Mouse (Mus musculus) erythroblast, embryonic 14.5 days (primary cell): ENCODE measurements around the gene Ltb. TPM values are rescaled to one million over a fixed set of nuclear protein-coding genes. Genes with fewer than 3 reads are reported as not detected.

Source experiments
- H3K27me3 ChIP-seq: 2 replicates; pipeline ENCODE4 v1.6.1; 2012; ENCODE audit warnings: inconsistent platforms; ENCODE audit not compliant: control insufficient read depth
- H3K36me3 ChIP-seq: 2 replicates; pipeline ENCODE4 v1.6.1; 2012; ENCODE audit warnings: mild to moderate bottlenecking, inconsistent platforms; ENCODE audit not compliant: control insufficient read depth
- H3K4me1 ChIP-seq: 2 replicates; pipeline ENCODE4 v1.6.1; 2012; ENCODE audit warnings: inconsistent platforms; ENCODE audit not compliant: control insufficient read depth
- H3K4me3 ChIP-seq: replicated peaks from 2 replicates; pipeline ENCODE3; 2012; ENCODE audit warnings: moderate library complexity, mild to moderate bottlenecking, inconsistent platforms
- H3K9me3 ChIP-seq: 2 replicates; pipeline ENCODE4 v1.6.1; 2012; ENCODE audit warnings: low read length, inconsistent platforms, mixed read lengths; ENCODE audit not compliant: control insufficient read depth
- GATA1 ChIP-seq: IDR thresholded peaks from 2 replicates; pipeline ENCODE4 v1.6.1; 2012; ENCODE audit warnings: low read length, inconsistent platforms, mixed read lengths
- TAL1 ChIP-seq: IDR thresholded peaks from 3 replicates; pipeline ENCODE4 v1.6.1; 2012; ENCODE audit warnings: low read length, inconsistent platforms, mixed read lengths
- polyA plus RNA-seq: library from polyadenylated mRNA; stranded (reverse); fragments of >175 nt; gene quantifications from 2 replicates; pipeline ENCODE4 v1.2.3, GENCODE M21; 2012

The Ltb gene
- polyA plus RNA-seq, 1 experiment, result 0.08 TPM

- Histone ChIP-seq H3K9me3 (no peaks in the 10 kb centered on the region), H3K27me3 (no peaks in the 10 kb centered on the region), H3K4me1 (peaks cover 57% of the 10 kb centered on the region), H3K36me3 (peaks cover 14% of the 10 kb centered on the region), H3K4me3 (no peak overlapping the region)
- TF ChIP-seq GATA1, result no peak
- TF ChIP-seq TAL1, result no peak
Observed at GRCm38 (mm10) chr17:35237504-35237903, 43.3 kb downstream of the Ltb start.

GRCm38 (mm10) chr17:35239700-35240099, 45.5 kb downstream of the Ltb start:
- Histone ChIP-seq H3K4me1 (peaks cover 64% of the 10 kb centered on the region), H3K36me3 (peaks cover 21% of the 10 kb centered on the region)

GRCm38 (mm10) chr17:35240384-35241304, 46.4 kb downstream of the Ltb start:
- Histone ChIP-seq H3K36me3 (peaks cover 30% of the 10 kb centered on the region), H3K9me3 (no peaks in the 10 kb centered on the region), H3K27me3 (no peaks in the 10 kb centered on the region), H3K4me3 (peak overlapping the region; percentile 82), H3K4me1 (peaks cover 65% of the 10 kb centered on the region)
- TF ChIP-seq GATA1 (no peak), TAL1 (no peak)

More at GRCm38 (mm10) chr17:35239700-35240099, 45.5 kb downstream of the Ltb start:
- H3K9me3 ChIP-seq, result no peaks in the 10 kb centered on the region
- H3K27me3 ChIP-seq, result no peaks in the 10 kb centered on the region
- TF ChIP-seq TAL1, result no peak
- no peak for TF ChIP-seq GATA1
- H3K4me3 ChIP-seq, result no peak overlapping the region

GRCm38 (mm10) chr17:35241305-35242014, 47.2 kb downstream of the Ltb start, which contains the start of gene Ddx39b:
Ddx39b (plus strand) TSS chr17:35241746.
- H3K27me3 ChIP-seq, result no peaks in the 10 kb centered on the region
- no peaks in the 10 kb centered on the region for H3K9me3 ChIP-seq
- peaks cover 38% of the 10 kb centered on the region for H3K36me3 ChIP-seq
- H3K4me1 ChIP-seq, result peaks cover 63% of the 10 kb centered on the region
- peak within 1 kb of the TSS; percentile 82 for H3K4me3 ChIP-seq
- TF ChIP-seq TAL1 (no peak), GATA1 (no peak)

GRCm38 (mm10) chr17:35242015-35242941, 48.0 kb downstream of the Ltb start:
- H3K36me3 ChIP-seq, result peaks cover 47% of the 10 kb centered on the region
- TF ChIP-seq GATA1, result peak; percentile 82
- TF ChIP-seq TAL1, result no peak
- H3K9me3 ChIP-seq, result no peaks in the 10 kb centered on the region
- peak overlapping the region; percentile 82 for H3K4me3 ChIP-seq
- H3K27me3 ChIP-seq, result no peaks in the 10 kb centered on the region
- peaks cover 61% of the 10 kb centered on the region for H3K4me1 ChIP-seq

GRCm38 (mm10) chr17:35243086-35243485, 48.8 kb downstream of the Ltb start:
- TF ChIP-seq TAL1 (no peak), GATA1 (no peak)
- H3K36me3 ChIP-seq, result peaks cover 55% of the 10 kb centered on the region
- peak overlapping the region; percentile 82 for H3K4me3 ChIP-seq
- no peaks in the 10 kb centered on the region for H3K27me3 ChIP-seq
- H3K4me1 ChIP-seq, result peaks cover 61% of the 10 kb centered on the region
- H3K9me3 ChIP-seq, result no peaks in the 10 kb centered on the region

- Histone ChIP-seq H3K36me3 (peaks cover 74% of the 10 kb centered on the region), H3K9me3 (no peaks in the 10 kb centered on the region), H3K4me1 (peaks cover 58% of the 10 kb centered on the region), H3K4me3 (no peak overlapping the region), H3K27me3 (no peaks in the 10 kb centered on the region)
- TF ChIP-seq GATA1 (no peak), TAL1 (no peak)
Observed at GRCm38 (mm10) chr17:35244999-35245398, 50.8 kb downstream of the Ltb start.

Other genes with a start within 250 kb of the Ltb start
- 408 and 454 TPM in 2 replicates for gene Hspa1b, start 235.2 kb upstream of the Ltb start, polyA plus RNA-seq
- not detected in 2 replicates for gene Gm20481, start 224.5 kb upstream of the Ltb start, polyA plus RNA-seq
- 195 and 214 TPM in 2 replicates for gene Hspa1a, start 222.3 kb upstream of the Ltb start, polyA plus RNA-seq
- 0.04 TPM in 1 of 2 replicates, not detected in the other for gene Hspa1l, start 221.7 kb upstream of the Ltb start, polyA plus RNA-seq
- 15.9 and 21.4 TPM in 2 replicates for gene Lsm2, start 212.6 kb upstream of the Ltb start, polyA plus RNA-seq
- 41.7 and 44.9 TPM in 2 replicates for gene Vars, start 193.5 kb upstream of the Ltb start, polyA plus RNA-seq
- 0.01 TPM in 2 replicates for gene Vwa7, start 177.9 kb upstream of the Ltb start, polyA plus RNA-seq
- gene Sapcd1, start 166.4 kb upstream of the Ltb start, polyA plus RNA-seq, result 0.87 and 0.97 TPM in 2 replicates
- 0.90 and 1.3 TPM in 2 replicates for gene Msh5, start 147.7 kb upstream of the Ltb start, polyA plus RNA-seq
- gene Clic1, start 144.5 kb upstream of the Ltb start, polyA plus RNA-seq, result 5.1 and 6.0 TPM in 2 replicates
- 0.78 and 0.92 TPM in 2 replicates for gene Ddah2, start 135.4 kb upstream of the Ltb start, polyA plus RNA-seq
- gene Ly6g6c, start 129.1 kb upstream of the Ltb start, polyA plus RNA-seq, result not detected in 2 replicates
- gene Mpig6b, start 128.3 kb upstream of the Ltb start, polyA plus RNA-seq, result 0.05 TPM in 1 of 2 replicates, not detected in the other
- gene Ly6g6e, start 117.5 kb upstream of the Ltb start, polyA plus RNA-seq, result not detected in 2 replicates
- gene Ly6g6d, start 116.4 kb upstream of the Ltb start, polyA plus RNA-seq, result not detected in 2 replicates
- 0.07 and 0.08 TPM in 2 replicates for gene Ly6g6f, start 108.8 kb upstream of the Ltb start, polyA plus RNA-seq
- 10.1 and 10.3 TPM in 2 replicates for gene Abhd16a, start 105.2 kb upstream of the Ltb start, polyA plus RNA-seq
- not detected in 2 replicates for gene Ly6g5c, start 86.2 kb upstream of the Ltb start, polyA plus RNA-seq
- 0.03 TPM in 1 of 2 replicates, not detected in the other for gene Ly6g5b, start 79.0 kb upstream of the Ltb start, polyA plus RNA-seq
- 11.0 and 12.4 TPM in 2 replicates for gene Gpank1, start 73.0 kb upstream of the Ltb start, polyA plus RNA-seq
- gene Csnk2b, start 72.4 kb upstream of the Ltb start, polyA plus RNA-seq, result 10.2 and 11.2 TPM in 2 replicates
- 0.27 and 0.48 TPM in 2 replicates for gene D17H6S53E, start 68.1 kb upstream of the Ltb start, polyA plus RNA-seq
- gene Apom, start 62.4 kb upstream of the Ltb start, polyA plus RNA-seq, result 0.10 and 0.20 TPM in 2 replicates
- gene Bag6, start 59.3 kb upstream of the Ltb start, polyA plus RNA-seq, result 88.8 and 102 TPM in 2 replicates
- gene Prrc2a, start 29.5 kb upstream of the Ltb start, polyA plus RNA-seq, result 70.4 and 133 TPM in 2 replicates
- 0.27 TPM in 1 of 2 replicates, not detected in the other for gene Aif1, start 18.4 kb upstream of the Ltb start, polyA plus RNA-seq
- gene Lst1, start 6.0 kb upstream of the Ltb start, polyA plus RNA-seq, result not detected in 2 replicates
- 0.07 and 0.09 TPM in 2 replicates for gene Tnf, start 7.6 kb downstream of the Ltb start, polyA plus RNA-seq
- gene Lta, start 10.9 kb downstream of the Ltb start, polyA plus RNA-seq, result 0.03 TPM in 1 of 2 replicates, not detected in the other
- gene Gm16181, start 26.4 kb downstream of the Ltb start, polyA plus RNA-seq, result not detected in 2 replicates
- gene Atp6v1g2, start 39.2 kb downstream of the Ltb start, polyA plus RNA-seq, result 0.04 and 0.37 TPM in 2 replicates
- 1.6 TPM in 2 replicates for gene Nfkbil1, start 41.4 kb downstream of the Ltb start, polyA plus RNA-seq
- gene Ddx39b, start 47.3 kb downstream of the Ltb start, polyA plus RNA-seq, result 18.8 and 20.8 TPM in 2 replicates
- 2.4 and 2.7 TPM in 2 replicates for gene H2-D1, start 68.3 kb downstream of the Ltb start, polyA plus RNA-seq
- gene H2-Q1, start 126.0 kb downstream of the Ltb start, polyA plus RNA-seq, result not detected in 2 replicates
- gene H2-Q2, start 147.8 kb downstream of the Ltb start, polyA plus RNA-seq, result not detected in 2 replicates
- gene H2-Q4, start 185.2 kb downstream of the Ltb start, polyA plus RNA-seq, result 0.50 and 0.56 TPM in 2 replicates
- 0.09 TPM in 1 of 2 replicates, not detected in the other for gene H2-Q6, start 230.4 kb downstream of the Ltb start, polyA plus RNA-seq
- gene H2-Q7, start 244.7 kb downstream of the Ltb start, polyA plus RNA-seq, result 0.03 and 0.13 TPM in 2 replicates